In genomic region chr17:27575116-27575776, GRCm38 (mm10) we compare ENCODE assay signal across 12 mouse cellular contexts. TPM values are rescaled to one million over a fixed set of nuclear protein-coding genes. Genes with fewer than 3 reads are reported as not detected.
DNase-seq lines count a peak whose midpoint lies in the region; ATAC-seq lines count a peak whose summit lies in the region.
"Had no signal": no experiment of that assay in that cellular context is flagged by ENCODE, and none has a peak within 500 bp of the region (broad histone marks: within the 10 kb centered on the region; RNA-seq: fewer than 3 reads in every experiment).

No protein-coding gene starts in this region.

- H3K4me2 ChIP-seq in heart, embryonic 12.5 days: no peak overlapping the region
- no peak overlapping the region for H3K4me2 ChIP-seq in intestine, embryonic 14.5 days (ENCODE audit: low read length)
- no peak overlapping the region for H3K4me2 ChIP-seq in intestine, embryonic 16.5 days (ENCODE audit: low read depth, low read length)
- no peak overlapping the region for H3K4me2 ChIP-seq in lung, embryonic 16.5 days (ENCODE audit: low read depth, low read length)
- no peak overlapping the region for H3K4me2 ChIP-seq in limb, embryonic 15.5 days
- H3K4me2 ChIP-seq: midbrain, embryonic 12.5 days had no signal

- H3K4me1 ChIP-seq in heart, embryonic 12.5 days (replicated peaks): peaks cover 25% of the 10 kb centered on the region
- no peaks in the 10 kb centered on the region for H3K4me1 ChIP-seq in intestine, embryonic 14.5 days (replicated peaks; ENCODE audit: control insufficient read depth, insufficient read depth, low read length)
- H3K4me1 ChIP-seq in intestine, embryonic 16.5 days (ENCODE audit: control insufficient read depth, insufficient read depth, low read length): peaks cover 12% of the 10 kb centered on the region
- H3K4me1 ChIP-seq in lung, embryonic 16.5 days (replicated peaks; ENCODE audit: control insufficient read depth, insufficient read depth, low read length): peaks cover 13% of the 10 kb centered on the region
- H3K4me1 ChIP-seq in limb, embryonic 15.5 days: peaks cover 23% of the 10 kb centered on the region
- H3K4me1 ChIP-seq: embryonic facial prominence, embryonic 10.5 days; midbrain, embryonic 12.5 days had no signal

- no peak for ATAC-seq in heart, embryonic 12.5 days (ENCODE audit: insufficient number of reproducible peaks, low FRiP score)
- no peak for ATAC-seq in intestine, embryonic 14.5 days (replicated peaks; ENCODE audit: low FRiP score, low TSS enrichment, low read depth)
- ATAC-seq in intestine, embryonic 16.5 days: no peak
- ATAC-seq in lung, embryonic 16.5 days (ENCODE audit: low read depth): peak; percentile 13; the same call in 1 of the 2 replicates
- no peak for ATAC-seq in limb, embryonic 15.5 days (ENCODE audit: insufficient number of reproducible peaks, low FRiP score, low TSS enrichment, low read depth)

- 84% methylated on average over 10 of the region's 10 CpGs for WGBS in heart, embryonic 12.5 days
- 39% methylated on average over 10 of the region's 10 CpGs for WGBS in intestine, embryonic 14.5 days
- 54% methylated on average over 10 of the region's 10 CpGs for WGBS in intestine, embryonic 16.5 days
- WGBS in lung, embryonic 16.5 days: 56% methylated on average over 10 of the region's 10 CpGs
- 43% methylated on average over 10 of the region's 10 CpGs for WGBS in limb, embryonic 15.5 days

- no peaks in the 10 kb centered on the region for H3K27me3 ChIP-seq in heart, embryonic 12.5 days (replicated peaks)
- H3K27me3 ChIP-seq in intestine, embryonic 14.5 days (replicated peaks; ENCODE audit: control insufficient read depth, insufficient read depth, low read length): no peaks in the 10 kb centered on the region
- H3K27me3 ChIP-seq in intestine, embryonic 16.5 days (replicated peaks; ENCODE audit: control insufficient read depth, insufficient read depth, low read length): no peaks in the 10 kb centered on the region
- H3K27me3 ChIP-seq in lung, embryonic 16.5 days (ENCODE audit: control insufficient read depth, insufficient read depth, low read depth, low read length): no peaks in the 10 kb centered on the region
- no peaks in the 10 kb centered on the region for H3K27me3 ChIP-seq in limb, embryonic 15.5 days
- H3K27me3 ChIP-seq: midbrain, embryonic 12.5 days had no signal

- no peak overlapping the region for H3K4me3 ChIP-seq in heart, embryonic 12.5 days
- no peak overlapping the region for H3K4me3 ChIP-seq in intestine, embryonic 14.5 days (ENCODE audit: low read depth, low read length)
- H3K4me3 ChIP-seq in intestine, embryonic 16.5 days (ENCODE audit: low read length): no peak overlapping the region
- H3K4me3 ChIP-seq in lung, embryonic 16.5 days (ENCODE audit: low read length): no peak overlapping the region
- no peak overlapping the region for H3K4me3 ChIP-seq in limb, embryonic 15.5 days
- H3K4me3 ChIP-seq: embryonic facial prominence, embryonic 10.5 days; midbrain, embryonic 12.5 days had no signal

- H3K27ac ChIP-seq in heart, embryonic 12.5 days (ENCODE audit: poor library complexity, severe bottlenecking): no peak overlapping the region
- H3K27ac ChIP-seq in intestine, embryonic 14.5 days (ENCODE audit: low read depth): 0 out of 2 replicates have a peak overlapping the region, but pooled peaks have one; percentile 38
- no peak overlapping the region for H3K27ac ChIP-seq in intestine, embryonic 16.5 days (ENCODE audit: low read length)
- H3K27ac ChIP-seq in lung, embryonic 16.5 days (ENCODE audit: low read length): peak overlapping the region; percentile 63
- H3K27ac ChIP-seq in limb, embryonic 15.5 days: peak overlapping the region; percentile 72
- H3K27ac ChIP-seq: embryonic facial prominence, embryonic 10.5 days; midbrain, embryonic 12.5 days had no signal

- no peak overlapping the region for H3K9ac ChIP-seq in heart, embryonic 12.5 days
- no peak overlapping the region for H3K9ac ChIP-seq in intestine, embryonic 14.5 days (ENCODE audit: low read length)
- H3K9ac ChIP-seq in intestine, embryonic 16.5 days (ENCODE audit: low read depth, low read length): no peak overlapping the region
- no peak overlapping the region for H3K9ac ChIP-seq in lung, embryonic 16.5 days (ENCODE audit: low read length)
- H3K9ac ChIP-seq in limb, embryonic 15.5 days: no peak overlapping the region
- H3K9ac ChIP-seq: midbrain, embryonic 12.5 days had no signal

- peak; percentile 90 for DNase-seq in heart, adult 11 months
- no peak for DNase-seq in intestine, embryonic 14.5 days (ENCODE audit: low spot score)
- no peak for DNase-seq in lung, postnatal 36 days
- no peak for DNase-seq in right cerebral cortex, postnatal 25 days
- DNase-seq: thymus, postnatal 14 days had no signal

- H3K9me3 ChIP-seq in heart, embryonic 12.5 days (replicated peaks): no peaks in the 10 kb centered on the region
- no peaks in the 10 kb centered on the region for H3K9me3 ChIP-seq in intestine, embryonic 14.5 days (ENCODE audit: control insufficient read depth, low read length)
- no peaks in the 10 kb centered on the region for H3K9me3 ChIP-seq in intestine, embryonic 16.5 days (ENCODE audit: control insufficient read depth, low read length)
- H3K9me3 ChIP-seq in lung, embryonic 16.5 days (ENCODE audit: control insufficient read depth, low read length): no peaks in the 10 kb centered on the region
- H3K9me3 ChIP-seq in limb, embryonic 15.5 days: no peaks in the 10 kb centered on the region
- H3K9me3 ChIP-seq: embryonic facial prominence, embryonic 10.5 days; G1E; midbrain, embryonic 12.5 days had no signal

- H3K36me3 ChIP-seq in heart, embryonic 12.5 days: peaks cover 66% of the 10 kb centered on the region
- H3K36me3 ChIP-seq in intestine, embryonic 14.5 days (ENCODE audit: control insufficient read depth, insufficient read depth, low read length): peaks cover 40% of the 10 kb centered on the region
- H3K36me3 ChIP-seq in intestine, embryonic 16.5 days (ENCODE audit: control insufficient read depth, insufficient read depth, low read length): peaks cover 6% of the 10 kb centered on the region; the same call in 1 of the 2 replicates
- peaks cover 11% of the 10 kb centered on the region; the same call in 1 of the 2 replicates for H3K36me3 ChIP-seq in lung, embryonic 16.5 days (ENCODE audit: control insufficient read depth, insufficient read depth, low read length)
- peaks cover 43% of the 10 kb centered on the region for H3K36me3 ChIP-seq in limb, embryonic 15.5 days

RNA-seq across cellular contexts. Expression of gene AI413582, which starts 9.7 kb away (rescaled TPM):
- 13.2 and 14.9 TPM in 2 replicates for polyA plus RNA-seq in heart, embryonic 12.5 days (2016; fragmentation: Nextera tagmentation; extraction: Ambion mirVana)
- polyA plus RNA-seq in intestine, embryonic 14.5 days (2014; fragmentation: Nextera tagmentation; extraction: Ambion mirVana): 37.1 and 37.4 TPM in 2 replicates
- polyA plus RNA-seq in intestine, embryonic 16.5 days (2015; fragmentation: Nextera tagmentation; extraction: Ambion mirVana): 39.7 and 46.7 TPM in 2 replicates
- polyA plus RNA-seq in lung, embryonic 16.5 days (2015; fragmentation: Nextera tagmentation; extraction: Ambion mirVana): 17.6 and 19.1 TPM in 2 replicates
- polyA plus RNA-seq in limb, embryonic 15.5 days (2015; fragmentation: Nextera tagmentation; extraction: Ambion mirVana): 28.4 TPM in 2 replicates

RNA-seq across cellular contexts. Expression of gene Hmga1, which starts 18.9 kb away (rescaled TPM):
- 188 and 194 TPM in 2 replicates for polyA plus RNA-seq in heart, embryonic 12.5 days (2016; fragmentation: Nextera tagmentation; extraction: Ambion mirVana)
- 384 and 389 TPM in 2 replicates for polyA plus RNA-seq in intestine, embryonic 14.5 days (2014; fragmentation: Nextera tagmentation; extraction: Ambion mirVana)
- polyA plus RNA-seq in intestine, embryonic 16.5 days (2015; fragmentation: Nextera tagmentation; extraction: Ambion mirVana): 286 and 319 TPM in 2 replicates
- 195 and 215 TPM in 2 replicates for polyA plus RNA-seq in lung, embryonic 16.5 days (2015; fragmentation: Nextera tagmentation; extraction: Ambion mirVana)
- 161 and 167 TPM in 2 replicates for polyA plus RNA-seq in limb, embryonic 15.5 days (2015; fragmentation: Nextera tagmentation; extraction: Ambion mirVana)

RNA-seq across cellular contexts. Expression of gene Nudt3, which starts 48.0 kb away (rescaled TPM):
- polyA plus RNA-seq in heart, embryonic 12.5 days (2016; fragmentation: Nextera tagmentation; extraction: Ambion mirVana): 106 and 110 TPM in 2 replicates
- 33.3 and 35.4 TPM in 2 replicates for polyA plus RNA-seq in intestine, embryonic 14.5 days (2014; fragmentation: Nextera tagmentation; extraction: Ambion mirVana)
- polyA plus RNA-seq in intestine, embryonic 16.5 days (2015; fragmentation: Nextera tagmentation; extraction: Ambion mirVana): 56.6 and 57.4 TPM in 2 replicates
- polyA plus RNA-seq in lung, embryonic 16.5 days (2015; fragmentation: Nextera tagmentation; extraction: Ambion mirVana): 73.6 and 75.8 TPM in 2 replicates
- polyA plus RNA-seq in limb, embryonic 15.5 days (2015; fragmentation: Nextera tagmentation; extraction: Ambion mirVana): 84.9 and 85.0 TPM in 2 replicates

RNA-seq across cellular contexts. Expression of gene Grm4, which starts 54.0 kb away (rescaled TPM):
- 0.08 and 0.10 TPM in 2 replicates for polyA plus RNA-seq in heart, embryonic 12.5 days (2016; fragmentation: Nextera tagmentation; extraction: Ambion mirVana)
- polyA plus RNA-seq in intestine, embryonic 14.5 days (2014; fragmentation: Nextera tagmentation; extraction: Ambion mirVana): 0.20 and 0.22 TPM in 2 replicates
- 0.40 and 0.44 TPM in 2 replicates for polyA plus RNA-seq in intestine, embryonic 16.5 days (2015; fragmentation: Nextera tagmentation; extraction: Ambion mirVana)
- 0.13 and 0.24 TPM in 2 replicates for polyA plus RNA-seq in lung, embryonic 16.5 days (2015; fragmentation: Nextera tagmentation; extraction: Ambion mirVana)
- 0.54 and 0.55 TPM in 2 replicates for polyA plus RNA-seq in limb, embryonic 15.5 days (2015; fragmentation: Nextera tagmentation; extraction: Ambion mirVana)
- polyA plus RNA-seq: G1E had no signal

RNA-seq across cellular contexts. Expression of gene RPS10-NUDT3, which starts 59.8 kb away (rescaled TPM):
- not detected in 2 replicates for polyA plus RNA-seq in heart, embryonic 12.5 days (2016; fragmentation: Nextera tagmentation; extraction: Ambion mirVana)
- not detected in 2 replicates for polyA plus RNA-seq in intestine, embryonic 14.5 days (2014; fragmentation: Nextera tagmentation; extraction: Ambion mirVana)
- polyA plus RNA-seq in intestine, embryonic 16.5 days (2015; fragmentation: Nextera tagmentation; extraction: Ambion mirVana): not detected in 2 replicates
- polyA plus RNA-seq in lung, embryonic 16.5 days (2015; fragmentation: Nextera tagmentation; extraction: Ambion mirVana): not detected in 2 replicates
- polyA plus RNA-seq in limb, embryonic 15.5 days (2015; fragmentation: Nextera tagmentation; extraction: Ambion mirVana): not detected in 2 replicates
- polyA plus RNA-seq: embryonic facial prominence, embryonic 10.5 days; G1E; midbrain, embryonic 12.5 days had no signal

Comparison
In these comparisons a context has a peak if more than half of its experiments do, and no peak if none do; other contexts are left out.
1. H3K27ac ChIP-seq: peak in intestine, embryonic 14.5 days (single experiment), lung, embryonic 16.5 days (single experiment) and limb, embryonic 15.5 days (single experiment); none in heart, embryonic 12.5 days (single experiment) and intestine, embryonic 16.5 days (single experiment).